Mouse (Mus musculus) small intestine, adult 2 months (tissue): ENCODE measurements around the gene Otop2.

Experiments
- CTCF ChIP-seq: fragments of 200-500 bp; IDR thresholded peaks from 2 replicates; pipeline ENCODE4 v1.5.1; 2012; ENCODE audit warnings: low read depth, mild to moderate bottlenecking, control low read depth, inconsistent platforms, low read length, moderate library complexity, mixed read lengths; ENCODE audit not compliant: insufficient replicate concordance, insufficient read length; ENCODE audit errors: extremely low read depth
- POLR2A ChIP-seq: fragments of 200-500 bp; IDR thresholded peaks from 2 replicates; pipeline ENCODE4 v1.6.1; 2012; ENCODE audit warnings: low read depth, mild to moderate bottlenecking, control low read depth, inconsistent platforms, low read length, moderate library complexity

DNA sequence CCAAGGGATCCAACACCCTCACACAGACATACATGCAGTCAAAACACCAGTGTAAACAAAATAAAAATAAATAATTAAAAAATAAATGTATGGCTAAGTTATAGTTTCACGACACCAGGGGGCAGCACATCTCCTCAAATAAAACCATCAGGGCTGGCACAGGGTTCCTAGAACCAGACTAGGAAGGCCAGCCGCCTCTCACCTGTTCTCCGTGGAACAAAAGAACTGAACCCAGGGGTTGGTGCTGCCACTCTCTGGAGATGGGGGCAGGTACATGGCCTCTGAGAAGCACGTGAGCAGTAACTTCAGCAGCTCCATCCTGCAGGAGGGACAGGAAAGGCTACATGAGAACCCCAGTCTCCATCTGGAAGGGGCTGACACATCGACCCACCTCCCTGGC lies 51.5 kb downstream of the Otop2 start:
- TF ChIP-seq CTCF (peak; percentile 47; the same call in 1 of the 2 replicates), POLR2A (no peak)
